Mouse (Mus musculus): Measurements from ENCODE around the gene Dchs2.

Gene Dchs2

DNA sequence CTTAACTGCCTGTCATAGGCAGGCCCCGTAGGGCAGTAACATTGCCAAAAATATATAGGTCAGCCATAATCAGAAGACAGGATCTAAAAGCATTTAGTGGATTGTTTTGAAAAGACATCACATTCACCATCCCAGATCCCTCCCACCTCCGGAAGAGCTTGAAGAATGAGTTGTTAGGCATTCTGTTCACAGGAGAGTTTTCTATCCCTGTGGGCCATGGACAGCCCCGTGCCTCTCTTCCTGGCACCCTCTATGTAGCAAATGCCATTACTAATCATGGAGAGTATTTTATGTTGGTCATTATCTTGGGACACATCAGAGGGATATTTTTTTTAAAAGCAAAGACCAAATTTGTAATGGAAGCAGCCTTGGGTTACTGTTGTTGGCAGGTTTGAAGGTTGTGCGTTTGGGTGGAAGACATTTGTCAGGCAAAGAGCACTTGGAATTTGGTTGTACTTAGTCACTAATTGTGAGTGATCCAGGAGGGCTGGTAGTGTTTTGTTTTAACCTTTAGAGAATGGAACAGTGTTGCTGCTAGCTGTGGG is 122.3 kb downstream of the Dchs2 start:
- no peak for DNase-seq (ENCODE audit: low read depth, low spot score)

DNA sequence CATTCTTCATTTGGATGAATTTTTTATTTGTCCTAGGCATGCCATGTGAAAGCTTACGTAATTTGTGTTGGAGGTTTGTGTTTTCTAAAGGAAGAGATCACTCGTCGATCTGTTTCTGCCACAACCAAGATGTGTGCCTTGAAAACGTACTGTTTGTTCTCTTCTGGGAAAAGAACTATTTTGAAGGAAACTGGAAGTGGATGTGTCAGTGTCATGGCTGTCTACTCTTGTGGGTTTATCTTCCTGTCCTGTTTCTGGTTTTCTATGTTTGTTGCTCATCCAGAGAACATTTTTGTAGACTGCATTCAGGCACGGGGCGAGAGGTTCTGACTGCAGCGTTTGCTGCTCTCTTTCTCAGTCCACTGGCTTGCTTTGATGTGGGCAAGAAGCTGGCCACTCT is 124.2 kb downstream of the Dchs2 start:
- DNase-seq (ENCODE audit: low read depth, low spot score): no peak

DNA sequence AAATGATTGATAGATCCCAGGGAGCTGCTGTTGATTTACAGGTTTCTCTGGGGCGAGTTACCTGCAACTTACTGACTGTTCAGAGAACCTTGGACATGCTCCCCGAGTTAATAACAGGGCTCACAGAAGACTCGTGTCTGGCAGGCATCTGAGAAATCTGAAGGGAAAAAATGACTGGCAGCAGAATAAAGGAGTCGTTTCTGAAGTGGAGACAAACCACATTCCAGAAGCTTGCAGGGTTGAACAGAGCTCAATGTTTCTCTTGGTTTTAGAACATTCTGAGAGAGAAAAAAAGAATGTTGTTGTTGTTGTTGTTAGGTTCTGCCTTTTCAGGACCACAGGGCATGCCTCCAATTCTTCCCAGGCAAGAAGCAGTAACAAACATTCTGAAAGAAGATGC is 131.7 kb downstream of the Dchs2 start:
- no peak for DNase-seq (ENCODE audit: low read depth, low spot score)

DNA sequence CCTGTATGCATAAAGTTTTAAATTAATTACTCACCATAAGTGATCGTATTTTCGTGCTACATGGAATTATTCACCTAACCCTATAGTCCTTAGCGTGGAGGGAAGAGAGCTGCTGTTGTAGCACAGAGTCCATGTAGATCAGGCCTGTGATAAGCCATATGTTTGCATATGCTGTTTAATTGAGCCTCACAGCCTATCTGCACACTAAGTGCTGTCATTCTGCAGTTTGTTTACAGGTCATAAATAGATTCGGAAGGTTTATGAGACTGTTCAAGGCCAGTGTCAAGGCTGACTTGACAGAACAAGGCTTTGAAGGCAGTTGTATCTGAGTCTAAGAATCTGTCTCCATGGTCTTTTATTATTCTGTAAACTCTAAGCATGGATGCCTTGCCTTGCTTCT is 138.3 kb downstream of the Dchs2 start:
- DNase-seq (ENCODE audit: low read depth, low spot score): no peak

DNA sequence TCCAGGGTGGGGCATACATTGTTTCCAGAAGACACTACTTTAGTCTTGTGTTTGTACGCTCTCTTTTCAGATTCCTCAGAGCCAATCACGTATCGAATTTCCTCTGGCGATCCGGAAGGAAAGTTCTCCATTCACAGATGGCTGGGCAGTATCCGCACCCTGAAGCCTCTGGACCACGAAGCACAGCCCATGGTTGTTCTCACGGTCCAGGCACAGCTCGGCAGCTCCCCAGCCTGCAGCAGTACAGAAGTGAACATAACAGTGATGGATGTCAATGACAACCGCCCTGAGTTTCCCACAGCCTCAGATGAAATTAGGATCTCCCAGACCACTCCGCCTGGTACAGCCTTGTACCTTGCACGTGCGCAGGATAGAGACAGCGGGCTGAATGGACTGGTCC is 142.5 kb downstream of the Dchs2 start:
- DNase-seq (ENCODE audit: low read depth, low spot score): no peak

DNA sequence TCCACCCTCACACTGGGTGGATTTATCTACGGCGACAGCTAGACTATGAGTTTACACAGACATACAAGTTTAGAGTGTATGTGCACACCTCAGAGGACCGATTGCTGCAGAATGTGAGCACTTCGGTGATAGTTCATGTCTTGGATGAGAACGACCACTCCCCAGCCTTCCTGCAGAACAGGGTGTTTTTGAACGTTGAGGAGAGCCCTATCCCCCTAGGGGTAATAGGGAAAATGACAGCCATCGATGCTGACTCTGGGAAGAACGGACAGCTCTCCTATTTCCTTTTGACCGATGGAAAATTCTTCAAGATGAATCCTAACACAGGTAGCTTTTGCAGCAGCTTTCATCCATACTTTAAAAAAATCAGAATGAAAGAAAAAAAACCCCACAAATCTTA is 143.2 kb downstream of the Dchs2 start:
- DNase-seq (ENCODE audit: low read depth, low spot score): no peak

DNA sequence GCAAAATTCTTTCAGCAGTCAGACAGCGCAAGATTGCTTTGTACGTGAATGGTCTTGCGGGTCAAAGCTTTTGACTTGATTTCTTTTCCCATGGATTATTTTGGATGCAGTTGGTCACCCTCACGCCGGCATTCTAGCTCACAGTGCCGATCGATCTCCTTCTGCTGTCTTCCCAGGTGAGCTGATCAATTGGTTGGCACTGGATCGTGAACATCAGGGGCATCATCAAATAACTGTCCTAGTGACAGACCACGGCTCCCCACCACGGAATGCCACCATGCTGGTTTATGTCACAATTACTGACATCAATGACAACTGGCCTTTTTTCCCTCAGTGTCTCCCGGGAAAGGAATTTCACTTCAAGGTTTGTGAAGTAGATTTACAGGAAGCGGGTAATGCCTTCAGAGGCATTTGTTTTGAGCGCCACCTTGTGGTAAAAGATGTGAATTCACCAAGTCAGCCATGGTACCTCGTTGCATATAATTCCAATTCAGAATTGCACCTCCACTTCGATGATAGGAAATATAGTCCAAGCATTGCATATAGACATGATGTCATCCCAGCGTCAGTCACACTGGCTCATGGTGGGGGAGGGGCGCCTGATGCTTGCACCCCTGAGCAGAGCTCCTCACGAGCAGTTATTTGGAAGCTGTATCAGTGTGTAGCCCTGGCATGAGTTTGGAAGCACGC is 146.0 kb downstream of the Dchs2 start:
- peak; percentile 36 for DNase-seq (ENCODE audit: low read depth, low spot score)

DNA sequence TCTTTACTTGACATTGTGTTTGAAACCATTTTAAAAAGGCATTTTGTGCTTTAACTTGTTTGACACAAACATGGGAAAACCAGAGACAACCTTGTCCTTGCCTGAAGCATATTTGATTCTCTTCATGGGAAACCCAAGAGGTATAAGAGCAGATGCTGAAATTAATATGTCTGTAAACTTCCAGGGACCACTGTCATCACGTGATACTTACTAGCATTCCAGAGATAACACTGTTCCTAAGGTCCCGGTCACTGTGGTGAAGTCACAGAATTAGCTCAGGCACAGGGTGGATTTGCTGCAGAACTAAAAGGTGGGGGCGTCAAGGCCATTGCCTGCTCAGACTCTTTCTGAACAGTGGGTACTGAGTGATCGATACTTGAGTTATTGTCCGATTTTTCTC is 148.0 kb downstream of the Dchs2 start:
- DNase-seq (ENCODE audit: low read depth, low spot score): no peak

DNA sequence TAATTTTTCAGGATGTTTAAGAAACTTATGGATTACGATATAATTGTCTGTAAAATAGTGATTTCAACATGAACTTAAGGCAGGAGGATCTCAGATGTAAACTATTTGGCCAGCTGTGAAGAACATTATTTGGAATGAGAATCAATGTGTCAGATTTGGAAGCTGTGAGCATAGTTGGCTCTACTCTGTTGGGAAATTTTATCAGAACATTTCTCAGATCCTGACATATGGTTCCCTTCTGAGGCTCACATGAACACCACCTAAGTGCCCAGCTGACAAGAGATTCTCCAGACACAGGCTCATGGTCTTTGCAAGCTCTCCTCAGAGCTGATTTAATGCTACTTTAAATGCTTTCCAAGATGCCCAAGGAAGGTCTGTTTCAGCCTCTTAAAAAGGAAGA is 156.1 kb downstream of the Dchs2 start:
- DNase-seq (ENCODE audit: low read depth, low spot score): no peak

DNA sequence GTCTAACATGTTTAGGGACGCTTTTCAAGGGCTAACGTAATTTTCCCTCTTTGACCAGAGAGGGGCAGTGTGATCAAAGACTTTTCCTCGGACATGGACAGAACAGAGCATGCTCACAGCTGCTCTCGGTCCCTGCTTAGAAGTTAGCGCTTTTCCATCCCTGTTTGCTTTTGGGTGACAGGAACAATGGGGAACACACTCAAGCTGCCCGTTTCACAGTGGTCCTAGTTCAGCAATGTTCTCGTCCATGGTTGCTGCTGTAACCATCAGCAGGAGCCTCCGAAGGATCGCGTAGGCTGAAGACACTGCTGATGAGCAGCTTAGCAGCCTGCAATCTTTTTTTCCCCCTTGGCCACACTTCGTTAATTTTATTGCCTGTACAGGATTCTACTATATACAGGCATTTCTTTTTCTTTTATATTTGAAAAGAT is 159.2 kb downstream of the Dchs2 start:
- DNase-seq (ENCODE audit: low read depth, low spot score): peak; percentile 37

DNA sequence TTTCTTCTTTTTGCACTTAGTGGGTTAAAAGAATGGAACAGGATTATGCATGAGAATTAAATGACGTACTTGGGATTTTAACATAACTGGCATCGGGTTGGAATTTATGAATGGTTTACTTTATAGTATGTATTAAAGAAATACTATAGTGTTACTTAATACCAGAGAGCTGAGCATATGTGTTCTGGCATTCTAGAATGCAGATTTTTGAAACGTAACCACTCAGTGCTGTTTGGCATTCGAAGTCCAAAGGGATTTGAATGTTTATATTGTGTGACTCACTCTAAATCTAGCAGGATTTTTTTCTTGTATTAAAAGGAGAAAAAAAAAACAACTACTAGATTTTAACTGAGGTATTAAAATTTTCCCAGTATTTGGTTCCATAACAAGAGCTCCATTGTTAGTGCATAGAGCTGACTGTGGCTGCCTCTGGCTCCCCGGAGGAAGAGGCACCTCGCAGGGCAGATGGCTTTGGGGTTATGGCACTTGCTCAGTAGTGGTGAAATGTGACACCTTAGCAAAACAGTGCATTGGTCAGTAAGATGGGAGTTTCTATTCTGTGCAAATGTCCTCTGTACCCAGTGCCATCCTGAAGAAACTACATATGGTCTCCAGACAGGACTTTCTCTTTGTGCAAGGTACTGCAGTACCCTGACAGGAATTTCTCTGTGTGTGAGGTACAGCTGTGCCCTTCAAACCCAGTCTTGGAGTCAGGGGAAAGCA is 160.5 kb downstream of the Dchs2 start:
- DNase-seq (ENCODE audit: low read depth, low spot score): no peak

DNA sequence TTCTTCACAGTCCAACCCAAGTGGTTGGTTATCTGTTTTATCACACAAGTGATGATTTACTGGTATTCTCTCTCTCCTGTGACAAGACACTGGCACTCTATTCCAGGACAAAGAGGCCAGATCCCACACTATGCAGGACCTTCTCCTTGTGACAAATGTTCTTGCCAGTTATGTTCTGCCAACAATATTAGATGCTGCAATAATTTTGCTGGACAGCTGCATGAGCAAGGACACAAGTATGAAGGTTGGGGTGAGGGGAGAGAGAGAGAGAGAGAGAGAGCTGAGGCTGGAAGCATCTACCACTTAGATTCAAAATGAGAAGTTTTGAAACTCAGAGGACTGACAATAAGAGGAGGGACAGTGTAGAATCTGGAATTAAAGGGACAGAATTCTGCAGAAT is 162.7 kb downstream of the Dchs2 start:
- no peak for DNase-seq (ENCODE audit: low read depth, low spot score)

DNA sequence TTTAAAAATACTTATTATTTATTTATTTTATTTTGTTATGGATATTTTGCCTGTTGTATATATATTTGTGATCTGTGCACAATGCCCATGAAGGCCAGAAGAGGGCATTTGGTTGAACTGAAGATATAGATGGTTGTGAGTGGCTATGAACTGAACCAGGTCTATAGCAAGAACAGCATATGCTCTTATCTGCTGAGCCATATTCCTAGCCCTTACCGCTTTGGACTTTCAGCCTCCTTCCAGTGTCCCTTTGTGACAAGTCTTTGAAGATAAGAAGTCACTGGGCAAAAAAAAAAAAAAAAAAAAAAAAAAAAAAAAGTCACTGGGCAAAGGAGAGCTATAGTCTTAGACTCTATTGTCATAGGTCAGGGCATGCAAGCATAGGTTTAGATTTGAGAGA is 163.2 kb downstream of the Dchs2 start:
- DNase-seq (ENCODE audit: low read depth, low spot score): no peak

DNA sequence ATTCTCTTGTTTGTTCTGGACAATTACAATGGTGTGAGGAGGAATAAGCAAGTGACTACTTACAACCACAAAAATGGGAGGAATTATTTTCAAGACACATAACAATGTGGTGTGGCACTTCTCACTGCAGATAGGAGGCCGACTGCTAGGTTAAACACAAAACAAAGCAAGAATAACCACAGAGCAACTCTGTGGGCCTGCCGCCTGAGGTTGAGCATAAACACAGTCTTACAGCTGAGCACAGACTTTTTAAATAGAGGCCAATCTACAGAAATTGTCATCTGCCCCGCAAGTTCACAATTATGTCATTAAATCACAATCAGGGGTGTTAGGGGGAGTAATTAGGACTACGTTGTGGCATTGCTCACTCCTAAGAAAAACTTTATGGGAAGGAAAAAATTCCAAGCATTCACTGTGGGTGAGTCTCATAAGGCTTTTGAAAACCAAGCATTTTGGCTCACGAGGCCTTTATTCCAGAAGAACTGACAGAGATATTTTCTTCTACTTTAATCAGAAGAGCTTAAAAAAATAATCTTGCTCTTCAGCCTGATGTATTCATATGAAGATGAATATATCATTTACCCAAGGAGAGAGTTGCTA is 172.1 kb downstream of the Dchs2 start:
- DNase-seq (ENCODE audit: low read depth, low spot score): no peak

DNA sequence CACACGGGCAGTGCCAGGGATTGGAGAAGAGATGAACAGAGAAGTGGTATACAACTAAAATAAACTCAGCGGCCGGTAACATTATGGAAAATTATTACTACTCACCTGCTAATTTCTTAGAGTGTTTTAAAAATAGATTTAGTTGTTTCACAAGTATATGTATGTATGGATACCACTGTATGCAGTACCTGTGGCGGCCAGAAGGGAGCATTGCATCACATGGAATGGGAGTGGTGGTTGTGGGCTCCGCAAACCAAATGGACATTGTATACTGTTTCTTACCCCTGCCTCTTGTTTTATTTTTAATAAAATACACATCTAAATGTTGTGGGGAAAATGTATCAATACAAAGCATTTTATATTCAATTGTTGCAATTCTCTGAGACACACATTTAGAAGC is 176.1 kb downstream of the Dchs2 start:
- DNase-seq (ENCODE audit: low read depth, low spot score): no peak

DNA sequence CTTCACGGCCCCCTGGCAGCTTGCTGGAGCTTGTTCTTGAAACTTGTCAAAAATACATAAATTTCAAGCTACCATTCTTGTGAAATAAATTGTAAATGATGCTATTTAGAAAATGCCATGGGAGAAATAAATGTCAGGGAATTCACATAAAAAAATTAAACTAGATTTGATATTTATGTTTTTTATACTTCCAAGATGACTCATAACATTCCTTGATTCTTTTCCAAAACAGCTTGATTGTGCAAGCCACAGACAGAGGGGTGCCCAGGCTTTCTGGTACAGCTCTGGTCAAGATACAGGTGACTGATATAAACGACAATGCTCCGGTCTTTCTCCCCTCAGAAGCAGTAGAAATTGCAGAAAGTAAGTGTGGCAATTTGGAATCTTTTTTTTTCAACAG is 218.2 kb downstream of the Dchs2 start:
- DNase-seq (ENCODE audit: low read depth, low spot score): no peak

DNA sequence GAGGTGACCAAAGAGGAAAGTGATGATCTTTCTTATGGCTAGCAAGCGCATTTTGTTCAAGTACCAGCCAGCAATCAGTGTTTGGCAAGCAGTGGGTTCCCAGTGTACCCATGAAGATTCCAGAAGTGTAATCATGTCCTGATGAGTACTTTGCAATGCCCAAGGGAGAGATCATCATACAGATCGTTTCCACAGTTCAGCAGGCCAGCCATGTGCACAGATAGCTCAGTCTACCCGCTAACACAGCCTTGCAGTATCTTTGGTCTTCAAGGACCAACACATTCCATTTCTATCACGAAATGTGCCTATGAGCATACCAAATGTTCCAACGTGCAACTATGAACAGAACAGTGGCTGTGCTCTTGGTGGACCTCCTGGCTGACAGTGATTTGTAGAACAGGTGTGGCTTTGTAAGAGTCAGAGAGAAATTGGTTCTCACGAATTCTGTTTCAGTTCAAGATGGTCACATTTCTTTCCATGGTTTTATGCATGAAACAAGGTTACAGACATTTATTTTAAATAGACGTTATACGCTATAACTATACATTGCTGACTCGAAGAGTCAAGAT is 240.8 kb downstream of the Dchs2 start:
- DNase-seq (ENCODE audit: low read depth, low spot score): no peak

DNA sequence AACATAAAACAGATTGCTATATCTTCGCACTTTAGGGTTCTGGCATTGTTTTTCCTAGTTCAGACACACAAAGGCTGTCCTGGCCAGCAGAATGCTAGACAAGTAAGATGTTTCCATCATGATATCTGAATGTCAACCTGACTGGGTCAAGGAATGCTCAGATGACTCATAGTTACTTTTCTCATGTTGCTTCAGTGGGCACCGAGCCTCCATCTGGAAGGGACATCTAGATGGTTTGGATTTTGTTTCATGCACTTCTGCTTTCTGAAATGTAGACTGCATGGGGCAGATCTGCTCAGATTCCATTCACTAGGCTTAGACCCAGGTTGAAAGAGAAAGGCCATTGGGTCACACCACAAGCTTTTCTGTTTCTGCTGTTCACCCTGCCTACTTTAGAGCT is 242.1 kb downstream of the Dchs2 start:
- DNase-seq (ENCODE audit: low read depth, low spot score): no peak

DNA sequence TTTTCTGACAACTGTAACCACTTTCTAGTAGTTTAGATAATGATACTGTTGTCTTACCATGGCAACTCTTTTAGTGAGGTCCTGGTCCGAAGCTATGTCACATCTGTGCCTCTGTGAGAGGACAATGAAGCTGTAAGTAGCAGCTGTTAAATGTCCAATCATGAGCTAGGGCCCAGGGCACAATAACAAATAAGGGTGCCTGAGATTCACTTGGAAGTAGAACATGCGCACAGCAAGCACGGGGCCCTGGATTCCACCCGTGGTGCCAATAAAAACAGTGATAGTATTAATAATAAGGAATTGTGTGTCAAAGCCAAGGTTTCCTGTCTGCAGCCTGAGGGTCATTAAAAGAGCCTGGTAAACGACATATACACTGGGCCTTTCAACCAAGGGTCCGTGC is 246.6 kb downstream of the Dchs2 start:
- no peak for DNase-seq (ENCODE audit: low read depth, low spot score)

DNA sequence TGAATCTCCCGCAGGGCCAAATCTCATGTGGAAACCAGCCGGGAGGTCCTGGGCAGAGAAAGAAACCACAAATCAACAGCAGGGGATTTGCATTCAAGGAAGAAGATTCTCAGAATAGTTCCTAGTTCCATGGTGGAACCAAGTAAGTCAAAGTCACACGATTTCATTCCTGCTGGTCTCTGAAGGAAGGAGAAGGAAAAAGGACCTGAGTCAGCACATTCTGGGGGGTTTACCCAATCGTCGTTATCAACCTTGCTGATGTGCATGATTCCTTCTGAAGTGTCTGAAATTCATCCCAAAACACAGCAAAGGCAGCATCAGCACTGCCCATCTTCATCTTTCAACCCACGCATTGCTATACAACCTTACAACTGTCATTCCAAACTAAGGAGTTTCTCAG is 249.1 kb downstream of the Dchs2 start:
- DNase-seq (ENCODE audit: low read depth, low spot score): no peak
